Mouse (Mus musculus) midbrain, embryonic 15.5 days (tissue): Measurements from ENCODE around the gene Rgs13. TPM values are rescaled to one million over a fixed set of nuclear protein-coding genes. Genes with fewer than 3 reads are reported as not detected.
"Not testable (repeated sequence)": the region's sequence is repeated elsewhere in the genome, so short reads cannot be mapped to it uniquely, and the experiment has no call there.

Experiments
- ATAC-seq: fragments of 200-750 bp; cut with Nextera tagmentation; replicated peaks from 2 replicates; pipeline ENCODE4 v1.8.0; 2017; ENCODE audit warnings: moderate TSS enrichment
- H3K27ac ChIP-seq: fragments of 300-500 bp; sonication (generic); 2 replicates; pipeline ENCODE4 v1.5.1; 2015; ENCODE audit warnings: mild to moderate bottlenecking, inconsistent platforms
- H3K27me3 ChIP-seq: fragments of 300-500 bp; sonication (generic); replicated peaks from 2 replicates; pipeline ENCODE4 v1.6.1; 2015; ENCODE audit warnings: inconsistent platforms
- H3K36me3 ChIP-seq: fragments of 300-500 bp; sonication (generic); replicated peaks from 2 replicates; pipeline ENCODE4 v1.6.1; 2015; ENCODE audit warnings: inconsistent platforms
- H3K4me1 ChIP-seq: fragments of 300-500 bp; sonication (generic); 2 replicates; pipeline ENCODE4 v1.6.1; 2015; ENCODE audit warnings: inconsistent platforms
- H3K4me2 ChIP-seq: fragments of 300-500 bp; sonication (generic); 2 replicates; pipeline ENCODE4 v1.6.1; 2015; ENCODE audit warnings: inconsistent platforms, mild to moderate bottlenecking, moderate library complexity
- H3K4me3 ChIP-seq: fragments of 300-500 bp; sonication (generic); 2 replicates; pipeline ENCODE4 v1.5.1; 2015; ENCODE audit warnings: mild to moderate bottlenecking, inconsistent platforms
- H3K9ac ChIP-seq: fragments of 300-500 bp; sonication (generic); 2 replicates; pipeline ENCODE4 v1.6.1; 2015; ENCODE audit warnings: mild to moderate bottlenecking, inconsistent platforms
- H3K9me3 ChIP-seq: fragments of 300-500 bp; sonication (generic); 2 replicates; pipeline ENCODE4 v1.6.1; 2016; ENCODE audit warnings: inconsistent platforms
- WGBS: fragments of 180-500 bp; shearing (Covaris S2); methylation state at CpG from one replicate; pipeline ENCODE4 v1.1.7; 2015; ENCODE audit warnings: mixed read lengths; 5-methylcytosine and 5-hydroxymethylcytosine counted together
- polyA plus RNA-seq: library from polyadenylated mRNA; unstranded; fragments of >200 nt; fragmentation: Nextera tagmentation; extraction: Ambion mirVana; gene quantifications from 2 replicates; pipeline ENCODE4 v1.2.1, GENCODE M21; 2015

The Rgs13 gene
- polyA plus RNA-seq, 1 experiment from 2014 or later, result 0.83 TPM

- not testable (repeated sequence) for H3K4me3 ChIP-seq, H3K9ac ChIP-seq, H3K4me2 ChIP-seq, H3K4me1 ChIP-seq, H3K27ac ChIP-seq, ATAC-seq, H3K27me3 ChIP-seq, H3K36me3 ChIP-seq, H3K9me3 ChIP-seq
- 72% methylated on average over 2 of the region's 2 CpGs for WGBS
These were observed 35.8 kb downstream of the Rgs13 start for GRCm38 (mm10) chr1:144141398-144141797.

- ATAC-seq, result no peak
- Histone ChIP-seq H3K36me3 (no peaks in the 10 kb centered on the region), H3K4me1 (no peaks in the 10 kb centered on the region), H3K4me3 (no peak overlapping the region), H3K4me2 (no peak overlapping the region), H3K27ac (no peak overlapping the region), H3K9ac (no peak overlapping the region), H3K9me3 (no peaks in the 10 kb centered on the region), H3K27me3 (no peaks in the 10 kb centered on the region)
- 100% methylated on average over 1 of the region's 1 CpGs for WGBS
These were observed 37.3 kb downstream of the Rgs13 start for GRCm38 (mm10) chr1:144139847-144140246.

- Histone ChIP-seq H3K36me3 (no peaks in the 10 kb centered on the region), H3K27ac (no peak overlapping the region), H3K4me2 (no peak overlapping the region), H3K4me1 (no peaks in the 10 kb centered on the region), H3K9ac (no peak overlapping the region), H3K9me3 (no peaks in the 10 kb centered on the region), H3K4me3 (no peak overlapping the region), H3K27me3 (no peaks in the 10 kb centered on the region)
- 89% methylated on average over 7 of the region's 7 CpGs for WGBS
- ATAC-seq, result no peak
These were observed 49.2 kb downstream of the Rgs13 start for GRCm38 (mm10) chr1:144127965-144128364.

- 62% methylated on average over 4 of the region's 4 CpGs for WGBS
- H3K9ac ChIP-seq, result no peak overlapping the region
- no peak for ATAC-seq
- H3K4me1 ChIP-seq, result no peaks in the 10 kb centered on the region
- H3K27me3 ChIP-seq, result no peaks in the 10 kb centered on the region
- H3K36me3 ChIP-seq, result no peaks in the 10 kb centered on the region
- H3K9me3 ChIP-seq, result no peaks in the 10 kb centered on the region
- no peak overlapping the region for H3K4me3 ChIP-seq
- H3K4me2 ChIP-seq, result no peak overlapping the region
- H3K27ac ChIP-seq, result no peak overlapping the region
These were observed 57.1 kb downstream of the Rgs13 start for GRCm38 (mm10) chr1:144120042-144120441.

- no peak for ATAC-seq
These were observed 57.7 kb downstream of the Rgs13 start for GRCm38 (mm10) chr1:144119456-144119855.

GRCm38 (mm10) chr1:144115848-144116727, 61.1 kb downstream of the Rgs13 start:
- no peaks in the 10 kb centered on the region for H3K9me3 ChIP-seq
- no peak overlapping the region for H3K27ac ChIP-seq
- H3K4me1 ChIP-seq, result no peaks in the 10 kb centered on the region
- no peak overlapping the region for H3K4me2 ChIP-seq
- ATAC-seq, result no peak
- H3K4me3 ChIP-seq, result no peak overlapping the region
- no peaks in the 10 kb centered on the region for H3K36me3 ChIP-seq
- WGBS, result 89% methylated on average over 6 of the region's 6 CpGs
- H3K9ac ChIP-seq, result no peak overlapping the region
- no peaks in the 10 kb centered on the region for H3K27me3 ChIP-seq

More at GRCm38 (mm10) chr1:144119456-144119855, 57.7 kb downstream of the Rgs13 start:
- 14% methylated on average over 2 of the region's 2 CpGs for WGBS
- Histone ChIP-seq H3K27ac (no peak overlapping the region), H3K4me2 (no peak overlapping the region), H3K9ac (no peak overlapping the region), H3K36me3 (no peaks in the 10 kb centered on the region), H3K4me3 (no peak overlapping the region), H3K27me3 (no peaks in the 10 kb centered on the region), H3K9me3 (no peaks in the 10 kb centered on the region), H3K4me1 (no peaks in the 10 kb centered on the region)

- H3K27ac ChIP-seq, result no peak overlapping the region
- H3K9me3 ChIP-seq, result no peaks in the 10 kb centered on the region
- H3K27me3 ChIP-seq, result no peaks in the 10 kb centered on the region
- no peak overlapping the region for H3K9ac ChIP-seq
- H3K36me3 ChIP-seq, result no peaks in the 10 kb centered on the region
- WGBS, result 81% methylated on average over 6 of the region's 6 CpGs
- no peak overlapping the region for H3K4me3 ChIP-seq
- ATAC-seq, result no peak
- H3K4me1 ChIP-seq, result no peaks in the 10 kb centered on the region
- H3K4me2 ChIP-seq, result no peak overlapping the region
These were observed 63.6 kb downstream of the Rgs13 start for GRCm38 (mm10) chr1:144113438-144114074.

- H3K4me1 ChIP-seq, result no peaks in the 10 kb centered on the region
- ATAC-seq, result no peak
- no peak overlapping the region for H3K9ac ChIP-seq
- H3K36me3 ChIP-seq, result no peaks in the 10 kb centered on the region
- H3K27me3 ChIP-seq, result no peaks in the 10 kb centered on the region
- H3K4me3 ChIP-seq, result no peak overlapping the region
- H3K9me3 ChIP-seq, result no peaks in the 10 kb centered on the region
- no peak overlapping the region for H3K4me2 ChIP-seq
- 67% methylated on average over 2 of the region's 2 CpGs for WGBS
- no peak overlapping the region for H3K27ac ChIP-seq
These were observed 64.2 kb downstream of the Rgs13 start for GRCm38 (mm10) chr1:144112946-144113345.

GRCm38 (mm10) chr1:144098587-144099258, 78.4 kb downstream of the Rgs13 start:
- H3K4me3 ChIP-seq, result no peak overlapping the region
- H3K27ac ChIP-seq, result no peak overlapping the region
- no peaks in the 10 kb centered on the region for H3K36me3 ChIP-seq
- no peak overlapping the region for H3K4me2 ChIP-seq
- 75% methylated on average over 1 of the region's 1 CpGs for WGBS
- no peaks in the 10 kb centered on the region for H3K27me3 ChIP-seq
- ATAC-seq, result no peak
- H3K9me3 ChIP-seq, result no peaks in the 10 kb centered on the region
- no peaks in the 10 kb centered on the region for H3K4me1 ChIP-seq
- no peak overlapping the region for H3K9ac ChIP-seq

- Histone ChIP-seq H3K27me3 (no peaks in the 10 kb centered on the region), H3K9ac (no peak overlapping the region), H3K4me1 (no peaks in the 10 kb centered on the region), H3K27ac (no peak overlapping the region), H3K9me3 (no peaks in the 10 kb centered on the region), H3K4me3 (no peak overlapping the region), H3K4me2 (no peak overlapping the region), H3K36me3 (no peaks in the 10 kb centered on the region)
- no peak for ATAC-seq
- WGBS, result 85% methylated on average over 1 of the region's 1 CpGs
These were observed 86.8 kb downstream of the Rgs13 start for GRCm38 (mm10) chr1:144090410-144090809.
